Mouse (Mus musculus) layer of hippocampus, postnatal 10 days (tissue): Measurements from ENCODE around the gene Slc44a5. TPM values are rescaled to one million over a fixed set of nuclear protein-coding genes. Genes with fewer than 3 reads are reported as not detected.
A peak's percentile ranks its signal among the peaks of the same experiment; 100 is the strongest.
"Not testable (repeated sequence)": the region's sequence is repeated elsewhere in the genome, so short reads cannot be mapped to it uniquely, and the experiment has no call there.

ENCODE experiments used
- DNase-seq, 2 experiments: peaks; one replicate each; pipeline ENCODE4 v3.0.0; 2021; ENCODE audit warnings: low spot score in 2 of 2
- total RNA-seq, 2 experiments: library from RNA; stranded (reverse); gene quantifications; 2 replicates each; pipeline ENCODE4 v1.2.3; 2021

The Slc44a5 gene
- total RNA-seq, 2 experiments from 2014 or later: 45.5 to 48.6 TPM

GRCm38 (mm10) chr3:154149778-154150177, 176.5 kb downstream of the Slc44a5 start:
- peak in 1 of 2 experiments; percentile 2 for DNase-seq

- not testable (repeated sequence) for DNase-seq
These were observed 180.3 kb downstream of the Slc44a5 start for GRCm38 (mm10) chr3:154153541-154153940.

GRCm38 (mm10) chr3:154165882-154166281, 192.6 kb downstream of the Slc44a5 start:
- peak in 1 of 2 experiments; percentile 0 for DNase-seq

DNA sequence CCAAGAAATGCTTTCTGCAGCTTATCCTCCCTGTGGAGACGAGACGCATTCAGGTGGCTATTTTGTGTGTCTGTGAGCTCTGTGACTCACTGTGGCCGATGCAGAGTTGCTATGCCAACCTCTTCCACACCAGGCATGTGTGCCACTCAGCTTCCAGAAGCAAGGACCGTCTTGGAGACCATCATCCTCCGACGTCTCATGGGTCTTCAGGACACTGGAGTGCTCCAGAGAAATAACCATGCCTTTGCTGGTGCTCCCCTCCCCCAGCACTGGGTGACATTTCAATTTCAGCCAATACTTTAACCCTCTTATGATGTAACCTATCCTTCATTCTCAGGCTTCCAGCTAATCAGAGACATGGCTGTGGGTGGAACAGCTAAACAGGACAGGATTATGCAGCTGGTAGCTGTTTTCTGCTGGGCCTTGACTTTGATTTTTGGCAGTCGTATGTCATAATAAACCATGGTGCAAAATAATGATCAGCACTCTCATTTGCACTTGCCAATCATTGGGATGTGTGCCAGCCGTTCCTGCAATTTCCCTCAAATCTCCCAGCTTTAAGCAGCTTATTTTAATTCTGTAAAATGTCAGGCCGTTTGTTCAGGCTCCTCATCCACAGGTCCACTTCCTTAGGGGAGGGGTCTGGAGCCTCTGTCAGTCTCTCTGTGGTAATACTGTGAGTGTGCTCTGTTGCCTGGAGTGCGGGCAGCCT, 198.8 kb downstream of the Slc44a5 start:
- peak; percentile 73 to 74 for DNase-seq

GRCm38 (mm10) chr3:154172593-154172965, 199.3 kb downstream of the Slc44a5 start:
- DNase-seq: no peak

- no peak for DNase-seq
These were observed 200.3 kb downstream of the Slc44a5 start for GRCm38 (mm10) chr3:154173556-154173955.

- no peak for DNase-seq
These were observed 200.8 kb downstream of the Slc44a5 start for GRCm38 (mm10) chr3:154174031-154174430.

DNA sequence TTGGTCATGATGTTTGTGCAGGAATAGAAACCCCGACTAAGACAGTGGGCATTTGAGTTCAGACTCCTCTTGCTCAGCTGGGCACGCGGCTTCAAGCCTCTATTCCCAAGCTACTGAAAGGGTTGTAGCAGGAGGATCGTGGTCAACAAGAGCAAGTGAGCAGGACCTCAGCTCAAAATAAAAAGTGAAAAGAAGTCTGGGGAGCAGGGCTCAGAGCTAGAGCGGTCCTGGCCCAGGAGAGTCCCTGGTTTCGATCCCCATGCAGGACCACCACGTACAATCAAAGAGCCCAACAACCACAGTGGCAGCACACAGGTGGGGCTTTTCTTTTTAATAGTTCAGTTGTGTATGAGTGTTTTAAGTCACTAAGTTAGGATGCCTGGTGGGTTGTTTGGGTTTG, 201.5 kb downstream of the Slc44a5 start:
- DNase-seq: no peak

- no peak for DNase-seq
These were observed 204.5 kb downstream of the Slc44a5 start for GRCm38 (mm10) chr3:154177665-154178305.

DNA sequence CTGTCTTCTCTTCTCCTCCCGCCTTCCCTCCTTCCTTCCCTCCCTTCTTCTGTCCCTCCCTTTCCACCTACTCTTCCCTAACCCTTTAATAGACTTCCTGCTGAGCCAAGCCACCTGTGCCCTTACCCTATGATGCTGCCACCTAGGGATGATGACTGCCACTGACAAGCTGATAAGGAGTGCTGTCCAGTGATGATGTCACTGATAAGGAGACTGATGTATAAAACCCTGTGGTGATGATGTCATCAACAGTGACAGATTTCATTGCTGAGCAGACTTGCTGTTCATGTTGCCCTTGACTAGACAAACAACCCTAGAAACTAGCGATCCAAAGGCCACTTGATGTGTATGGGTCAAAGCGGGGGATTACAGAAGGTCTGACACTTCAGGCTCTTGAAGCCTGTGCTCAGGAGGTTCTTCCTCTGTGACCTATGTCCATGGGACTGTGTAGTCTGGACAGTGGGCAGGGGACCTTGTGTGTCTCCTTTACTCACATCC, 206.2 kb downstream of the Slc44a5 start:
- peak in 1 of 2 experiments; percentile 8 for DNase-seq

DNA sequence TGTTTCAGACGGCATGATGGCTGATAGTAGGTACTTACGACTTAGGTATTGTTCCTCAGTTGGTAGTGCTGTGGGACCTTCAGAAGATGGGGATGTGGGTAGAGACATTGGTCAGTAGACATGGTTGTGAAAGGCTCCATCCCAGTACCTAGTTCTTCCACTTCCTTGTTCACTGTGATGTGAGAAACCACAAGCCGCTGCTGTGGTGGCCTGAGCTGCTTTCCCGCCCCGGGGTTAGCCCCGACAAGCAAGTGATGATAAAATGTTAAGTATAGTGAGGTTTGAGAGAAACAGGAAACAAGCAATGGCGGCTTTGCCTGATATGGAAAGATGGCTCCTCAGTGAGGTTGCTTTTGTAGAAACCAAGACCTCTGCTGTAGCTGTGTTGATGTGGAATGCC, 209.8 kb downstream of the Slc44a5 start:
- no peak for DNase-seq

DNA sequence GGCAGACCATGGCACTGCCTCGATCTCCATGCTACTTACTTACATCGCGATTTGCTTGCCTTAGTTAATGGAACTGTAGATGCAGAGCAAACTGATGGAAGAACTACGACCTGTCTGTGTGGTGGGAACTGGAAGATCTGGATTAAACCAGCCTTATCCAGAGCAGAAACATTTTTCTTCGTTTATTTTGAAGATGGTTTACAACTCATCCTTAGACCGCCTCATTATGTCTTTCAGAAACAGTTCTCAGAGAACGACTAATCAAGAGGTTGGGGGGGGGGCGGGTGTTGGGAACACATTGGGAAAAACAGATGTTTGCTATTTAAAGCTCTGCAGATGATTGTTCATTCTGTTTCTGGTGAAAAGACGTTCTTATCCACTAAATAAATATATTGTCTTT, 210.7 kb downstream of the Slc44a5 start:
- no peak for DNase-seq

GRCm38 (mm10) chr3:154188668-154189067, 215.4 kb downstream of the Slc44a5 start:
- DNase-seq: peak; percentile 21 to 44

DNA sequence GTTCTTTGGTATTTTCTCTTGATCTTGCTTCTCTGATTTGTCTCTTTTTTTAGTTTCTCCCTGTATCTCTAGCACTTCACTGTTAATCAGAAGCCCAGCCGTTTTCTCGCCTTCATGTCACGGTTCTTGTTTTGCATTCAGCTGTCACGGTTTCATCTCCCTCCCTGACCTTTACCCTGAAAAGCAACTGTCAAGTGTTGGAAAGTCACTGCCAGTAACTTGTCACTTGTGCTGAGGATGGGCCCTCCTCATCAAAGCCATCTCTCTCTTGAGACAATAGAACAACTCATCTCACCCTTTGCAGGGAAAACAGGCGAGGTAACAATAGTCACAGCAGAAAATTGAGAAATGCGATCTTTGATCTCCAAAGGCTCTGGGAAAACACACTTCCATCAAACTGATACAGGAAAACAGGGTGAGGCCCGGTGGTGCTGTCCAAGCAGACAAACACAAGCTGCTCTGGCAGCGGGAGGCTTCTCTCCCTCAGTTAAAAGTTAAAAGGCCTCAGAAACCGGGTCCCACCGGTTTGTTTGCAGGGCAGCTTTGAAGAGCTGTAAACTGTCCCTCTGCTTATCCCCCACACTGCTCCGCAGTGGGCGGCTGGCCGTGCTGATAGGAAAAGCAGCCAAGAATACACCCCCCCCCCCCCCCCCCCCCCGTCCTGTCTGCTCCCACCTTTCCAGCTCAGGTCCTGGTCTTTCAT, 219.2 kb downstream of the Slc44a5 start:
- DNase-seq: no peak

DNA sequence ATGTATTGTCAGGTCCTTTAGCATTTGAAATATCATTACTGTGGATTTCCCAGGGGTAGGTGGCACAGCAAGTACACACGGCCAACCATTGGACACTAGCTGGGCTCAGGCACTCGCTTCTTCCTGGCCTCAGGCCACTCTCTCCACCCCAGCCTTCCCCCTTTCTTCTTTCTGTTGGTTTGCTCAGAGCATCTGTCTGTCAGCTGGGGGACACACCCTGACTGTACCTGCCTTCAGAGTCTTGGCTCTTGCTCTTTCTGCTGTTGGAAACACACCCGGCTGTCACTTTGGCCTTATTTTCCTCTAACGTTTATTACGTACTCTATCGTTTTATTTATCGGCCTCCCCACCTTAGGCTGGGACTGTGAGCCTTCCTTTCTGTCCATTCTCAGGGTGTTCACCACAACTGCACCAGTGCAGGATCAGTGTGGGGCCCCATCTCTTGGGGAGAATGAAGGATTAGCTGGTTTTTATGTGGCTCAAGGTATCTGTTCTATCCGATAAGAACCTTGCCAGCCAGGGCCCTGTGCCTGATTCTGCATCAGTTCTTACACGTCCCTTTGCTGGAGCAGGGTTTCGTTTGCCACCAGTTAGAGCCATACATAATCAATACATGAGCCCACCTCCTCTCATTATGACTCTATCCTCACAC, 220.1 kb downstream of the Slc44a5 start:
- no peak for DNase-seq

DNA sequence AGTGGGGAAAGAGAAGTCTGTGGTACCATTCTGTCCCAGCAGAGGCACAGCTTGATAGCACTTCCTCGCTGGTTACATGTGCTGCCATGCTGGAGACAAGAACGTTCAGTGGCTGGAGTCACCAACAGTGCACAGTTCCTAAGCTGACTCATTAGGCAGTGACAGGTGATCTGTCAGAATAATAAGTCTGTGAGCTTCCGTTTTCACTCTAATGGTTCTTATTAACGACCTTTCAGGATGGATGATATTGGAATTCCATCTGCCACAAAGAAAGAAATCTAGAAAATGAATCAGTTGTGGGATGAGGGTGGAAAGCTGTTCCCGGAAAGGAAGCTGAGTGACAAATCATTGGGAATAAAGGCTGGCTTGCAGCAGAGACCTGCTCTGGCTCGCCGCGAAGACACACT, 227.2 kb downstream of the Slc44a5 start:
- peak in 1 of 2 experiments; percentile 17 for DNase-seq

- DNase-seq: no peak
These were observed 228.6 kb downstream of the Slc44a5 start for GRCm38 (mm10) chr3:154201796-154202195.

GRCm38 (mm10) chr3:154202383-154202782, 229.1 kb downstream of the Slc44a5 start:
- no peak for DNase-seq

DNA sequence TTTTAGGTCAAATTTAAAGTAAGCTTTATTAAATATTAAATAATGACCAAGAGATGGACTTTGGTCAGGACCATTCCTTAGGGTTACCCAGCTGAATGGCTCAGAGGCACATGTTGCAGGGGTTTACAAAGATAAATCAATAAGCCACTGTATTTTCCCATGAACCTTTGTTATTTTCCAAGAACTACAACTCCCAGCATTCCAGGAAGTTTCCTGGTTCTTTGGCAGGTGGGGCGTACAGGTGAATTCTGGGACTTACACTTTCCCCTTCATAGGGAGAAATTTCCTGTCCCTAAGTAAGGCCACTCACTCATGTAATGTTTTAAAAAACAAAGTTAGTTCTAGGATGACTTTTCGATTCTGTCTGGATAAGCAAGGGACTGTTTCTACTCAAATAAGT, 235.2 kb downstream of the Slc44a5 start:
- DNase-seq: no peak

- DNase-seq: no peak
These were observed 236.0 kb downstream of the Slc44a5 start for GRCm38 (mm10) chr3:154209201-154209754.

GRCm38 (mm10) chr3:154209776-154210430, 236.7 kb downstream of the Slc44a5 start:
- DNase-seq: no peak
